Mouse (Mus musculus): ENCODE measurements around the gene Zfp710. TPM values are rescaled to one million over a fixed set of nuclear protein-coding genes. Genes with fewer than 3 reads are reported as not detected.

Gene Zfp710
- total and polyA plus RNA-seq, 3 experiments: 7.6 to 16.2 (median 14.4) TPM

DNA sequence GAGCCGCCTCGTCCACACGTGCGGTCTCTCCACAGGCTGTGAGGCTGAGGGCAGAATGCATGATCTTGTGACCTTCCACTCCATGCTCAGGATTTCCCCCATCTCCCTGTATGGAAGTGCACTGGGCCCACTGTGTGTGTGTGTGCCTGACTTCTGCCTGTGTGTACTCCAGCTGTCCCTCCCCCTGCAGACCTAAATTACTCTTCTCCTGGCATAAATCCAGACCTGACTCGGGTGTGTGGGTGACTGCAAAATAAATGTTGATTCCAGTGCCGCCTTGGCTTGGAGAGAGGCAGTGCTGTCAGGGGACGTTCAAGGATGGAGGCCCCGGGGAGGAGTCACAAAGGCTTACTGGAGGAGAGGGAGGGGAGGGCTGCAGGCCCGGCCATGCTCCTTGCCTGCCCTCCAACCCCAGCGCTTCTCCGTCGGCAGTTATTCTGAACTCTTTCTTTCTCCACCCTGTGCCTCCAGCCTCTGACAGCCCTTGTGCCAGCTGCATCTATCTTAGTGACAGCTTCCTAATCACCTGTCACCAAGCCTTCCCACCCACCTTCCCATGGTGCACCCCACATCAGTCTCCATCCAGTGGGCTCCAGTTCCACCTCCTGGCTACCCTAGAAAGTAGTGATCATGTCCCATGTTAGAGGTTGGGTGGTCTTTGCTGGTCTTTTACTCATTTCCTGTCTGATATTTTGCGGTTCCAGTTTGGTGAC is 45.2 kb downstream of the Zfp710 start:
- no peak overlapping the region for H3K9ac ChIP-seq (ENCODE audit: insufficient read depth, low read depth)
- H3K4me1 ChIP-seq (ENCODE audit: control insufficient read depth in 1 of 2, insufficient read depth in 2 of 2): peaks cover 53 to 98% of the 10 kb centered on the region in 2 experiments
- dilution Hi-C loops (cut with MboI; ENCODE audit: extremely low pct_ligation_motif_present, extremely low pct_unique_long_range_greater_than_20kb, low sequenced_read_pairs) (no loop called here), in situ Hi-C loops (cut with MboI; ENCODE audit: low pct_ligation_motif_present, low pct_unique_long_range_greater_than_20kb, low sequenced_read_pairs) (no loop called here)
- H3K9me3 ChIP-seq (replicated peaks; ENCODE audit: low read length): no peaks in the 10 kb centered on the region
- 0 out of 2 replicates have a peak overlapping the region, but pooled peaks have one; percentile 2 for H3K4me2 ChIP-seq (ENCODE audit: insufficient read depth, low read depth, poor library complexity, severe bottlenecking)
- TF ChIP-seq BHLHE40 (IDR thresholded peaks at IDR 0.05; ENCODE audit: low read depth, low read length): peak; percentile 70
- TF ChIP-seq MEF2A (IDR thresholded peaks at IDR 0.05; ENCODE audit: borderline replicate concordance, low read depth, low read length): 0 out of 2 replicates have a peak, but pooled peaks have one; percentile 10
- no peak for TF ChIP-seq TBP (conservative IDR thresholded peaks at IDR 0.05; ENCODE audit: low read depth, low read length)
- 0 out of 2 replicates have a peak, but pooled peaks have one; percentile 5 for TF ChIP-seq ETS1 (conservative IDR thresholded peaks at IDR 0.05; ENCODE audit: low read depth, low read length)
- H3K27me3 ChIP-seq (replicated peaks): no peaks in the 10 kb centered on the region
- H3K27ac ChIP-seq (ENCODE audit: insufficient read depth, low read depth): peak overlapping the region; percentile 33
- H3K79me2 ChIP-seq (replicated peaks; ENCODE audit: control insufficient read depth, extremely low read depth, insufficient read depth, poor library complexity, severe bottlenecking): 0 out of 2 replicates have a peak, but pooled peaks cover 5% of the 10 kb centered on the region
- DNase-seq (ENCODE audit: extremely low read depth): no peak
- peaks cover 0 to 17% of the 10 kb centered on the region in 2 experiments for H3K36me3 ChIP-seq (replicated peaks in 1 of 2; ENCODE audit: control insufficient read depth in 1 of 2, insufficient read depth in 1 of 2, low read length in 1 of 2)
- peak overlapping the region in 1 of 3 experiments; percentile 3 for H3K4me3 ChIP-seq (replicated peaks in 1 of 3; ENCODE audit: low read depth in 2 of 3, low read length in 2 of 3, poor library complexity in 1 of 3)

DNA sequence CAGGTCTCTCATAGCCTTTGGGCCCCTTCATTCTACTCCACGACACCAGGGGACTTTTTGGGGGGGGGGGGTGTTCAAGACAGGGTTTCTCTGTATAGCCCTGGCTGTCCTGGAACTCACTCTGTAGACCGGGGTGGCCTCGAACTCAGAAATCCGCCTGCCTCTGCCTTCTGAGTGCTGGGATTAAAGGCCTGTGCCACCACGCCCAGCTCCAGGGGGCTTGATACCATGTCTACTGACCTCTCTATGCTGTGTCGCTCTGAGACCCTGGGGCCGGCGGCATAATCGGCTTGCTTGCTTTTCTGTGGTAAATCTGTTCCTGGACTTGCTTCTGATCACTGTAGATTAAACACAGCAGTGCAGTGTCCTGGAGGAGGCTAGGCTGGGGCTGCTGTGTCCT is 46.6 kb downstream of the Zfp710 start:
- dilution Hi-C loops (cut with MboI; ENCODE audit: extremely low pct_ligation_motif_present, extremely low pct_unique_long_range_greater_than_20kb, low sequenced_read_pairs): no loop called here
- Histone ChIP-seq H3K4me3 (replicated peaks in 1 of 3; ENCODE audit: low read depth in 2 of 3, low read length in 2 of 3, poor library complexity in 1 of 3) (no peak overlapping the region), H3K27ac (ENCODE audit: insufficient read depth, low read depth) (no peak overlapping the region), H3K4me1 (ENCODE audit: control insufficient read depth in 1 of 2, insufficient read depth in 2 of 2) (peaks cover 53 to 96% of the 10 kb centered on the region in 2 experiments), H3K4me2 (ENCODE audit: insufficient read depth, low read depth, poor library complexity, severe bottlenecking) (no peak overlapping the region), H3K36me3 (replicated peaks in 1 of 2; ENCODE audit: control insufficient read depth in 1 of 2, insufficient read depth in 1 of 2, low read length in 1 of 2) (peaks cover 0 to 8% of the 10 kb centered on the region in 2 experiments), H3K9me3 (replicated peaks; ENCODE audit: low read length) (no peaks in the 10 kb centered on the region), H3K9ac (ENCODE audit: insufficient read depth, low read depth) (no peak overlapping the region), H3K79me2 (replicated peaks; ENCODE audit: control insufficient read depth, extremely low read depth, insufficient read depth, poor library complexity, severe bottlenecking) (no peaks in the 10 kb centered on the region), H3K27me3 (replicated peaks) (no peaks in the 10 kb centered on the region)
- in situ Hi-C loops (cut with MboI; ENCODE audit: low pct_ligation_motif_present, low pct_unique_long_range_greater_than_20kb, low sequenced_read_pairs): no loop called here
- no peak for TF ChIP-seq JUN (IDR thresholded peaks at IDR 0.05; ENCODE audit: insufficient read depth, low read depth, low read length)
- no peak for TF ChIP-seq MAZ (IDR thresholded peaks at IDR 0.05; ENCODE audit: low read depth, low read length)
- TF ChIP-seq KAT2A (IDR thresholded peaks at IDR 0.05; ENCODE audit: insufficient replicate concordance, low read length): no peak
- no peak for TF ChIP-seq E2F4 (IDR thresholded peaks at IDR 0.05; ENCODE audit: insufficient replicate concordance, low read depth, low read length)
- TF ChIP-seq USF1 (IDR thresholded peaks at IDR 0.05; ENCODE audit: low read depth, low read length): no peak
- no peak for TF ChIP-seq TBP (conservative IDR thresholded peaks at IDR 0.05; ENCODE audit: low read depth, low read length)
- TF ChIP-seq MEF2A (IDR thresholded peaks at IDR 0.05; ENCODE audit: borderline replicate concordance, low read depth, low read length): no peak
- TF ChIP-seq POLR2AphosphoS2 (IDR thresholded peaks at IDR 0.05; ENCODE audit: low read depth, low read length): no peak
- DNase-seq (ENCODE audit: extremely low read depth): no peak

DNA sequence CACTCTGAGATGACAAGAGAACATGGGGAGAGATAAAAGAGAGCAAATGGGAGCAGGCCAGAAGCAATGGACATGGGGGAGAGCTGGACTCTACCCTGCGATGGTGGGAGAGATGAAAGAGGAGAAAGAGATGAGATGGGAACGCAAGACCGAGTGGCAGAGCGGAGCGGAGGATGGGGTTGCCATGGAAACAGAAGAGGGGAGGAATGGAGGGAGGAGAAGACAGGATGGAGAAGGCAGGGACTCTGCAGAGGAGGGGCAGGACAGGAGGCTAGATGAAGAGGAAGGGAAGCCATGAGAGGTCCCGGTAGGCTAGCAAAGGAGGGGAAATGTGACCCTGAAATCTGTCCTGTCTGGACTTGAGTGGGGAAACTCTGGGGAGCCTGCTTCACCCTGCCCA is 47.7 kb downstream of the Zfp710 start:
- dilution Hi-C loops (cut with MboI; ENCODE audit: extremely low pct_ligation_motif_present, extremely low pct_unique_long_range_greater_than_20kb, low sequenced_read_pairs): no loop called here
- Histone ChIP-seq H3K27ac (ENCODE audit: insufficient read depth, low read depth) (no peak overlapping the region), H3K79me2 (replicated peaks; ENCODE audit: control insufficient read depth, extremely low read depth, insufficient read depth, poor library complexity, severe bottlenecking) (0 out of 2 replicates have a peak, but pooled peaks cover 2% of the 10 kb centered on the region), H3K4me3 (replicated peaks in 1 of 3; ENCODE audit: low read depth in 2 of 3, low read length in 2 of 3, poor library complexity in 1 of 3) (no peak overlapping the region), H3K4me1 (ENCODE audit: control insufficient read depth in 1 of 2, insufficient read depth in 2 of 2) (peaks cover 61 to 96% of the 10 kb centered on the region in 2 experiments), H3K27me3 (replicated peaks) (no peaks in the 10 kb centered on the region), H3K4me2 (ENCODE audit: insufficient read depth, low read depth, poor library complexity, severe bottlenecking) (no peak overlapping the region), H3K9ac (ENCODE audit: insufficient read depth, low read depth) (no peak overlapping the region), H3K9me3 (replicated peaks; ENCODE audit: low read length) (no peaks in the 10 kb centered on the region), H3K36me3 (replicated peaks in 1 of 2; ENCODE audit: control insufficient read depth in 1 of 2, insufficient read depth in 1 of 2, low read length in 1 of 2) (peaks cover 0 to 8% of the 10 kb centered on the region in 2 experiments)
- no peak for DNase-seq (ENCODE audit: extremely low read depth)
- in situ Hi-C loops (cut with MboI; ENCODE audit: low pct_ligation_motif_present, low pct_unique_long_range_greater_than_20kb, low sequenced_read_pairs): no loop called here
- TF ChIP-seq BHLHE40 (IDR thresholded peaks at IDR 0.05; ENCODE audit: low read depth, low read length) (no peak), TBP (conservative IDR thresholded peaks at IDR 0.05; ENCODE audit: low read depth, low read length) (no peak), CTCF (conservative IDR thresholded peaks at IDR 0.05 in 1 of 2, IDR thresholded peaks at IDR 0.05 in 1 of 2; ENCODE audit: low read depth in 2 of 2, low read length in 2 of 2) (no peak), MAX (IDR thresholded peaks at IDR 0.05; ENCODE audit: low read length) (no peak), NELFE (IDR thresholded peaks at IDR 0.05; ENCODE audit: low read depth, low read length) (no peak), MYC (IDR thresholded peaks at IDR 0.05; ENCODE audit: low read depth, low read length) (no peak), SMC3 (IDR thresholded peaks at IDR 0.05; ENCODE audit: low read depth, low read length) (no peak), UBTF (IDR thresholded peaks at IDR 0.05; ENCODE audit: low read depth, low read length) (no peak), PAX5 (IDR thresholded peaks at IDR 0.05; ENCODE audit: low read length) (no peak), ZMIZ1 (IDR thresholded peaks at IDR 0.05; ENCODE audit: low read depth, low read length) (no peak), ZNF384 (IDR thresholded peaks at IDR 0.05; ENCODE audit: low read depth, low read length) (no peak), GABPA (IDR thresholded peaks at IDR 0.05; ENCODE audit: insufficient replicate concordance, low read depth, low read length) (no peak), HCFC1 (IDR thresholded peaks at IDR 0.05; ENCODE audit: low read depth, low read length) (no peak)

Data from CH12.LX (cell line).